Mouse (Mus musculus) lung, postnatal 0 days (tissue): Measurements from ENCODE around the gene Nnat. TPM values are rescaled to one million over a fixed set of nuclear protein-coding genes. Genes with fewer than 3 reads are reported as not detected.

Source experiments
- ATAC-seq: fragments of 200-750 bp; cut with Nextera tagmentation; 2 replicates; pipeline ENCODE4 v1.8.0; 2017; ENCODE audit warnings: moderate library complexity
- DNase-seq: peaks from one replicate; pipeline ENCODE4 v3.0.0-alpha.2; 2016; ENCODE audit warnings: low spot score
- H3K27ac ChIP-seq: fragments of 300-500 bp; sonication (generic); 2 replicates; pipeline ENCODE4 v1.5.1; 2014; ENCODE audit warnings: antibody characterized with exemption, mild to moderate bottlenecking, low read length, mixed read lengths
- H3K27me3 ChIP-seq: fragments of 300-500 bp; sonication (generic); replicated peaks from 2 replicates; pipeline ENCODE4 v1.6.1; 2014; ENCODE audit warnings: low read length, mixed read lengths; ENCODE audit not compliant: insufficient read depth
- H3K36me3 ChIP-seq: fragments of 300-500 bp; sonication (generic); 2 replicates; pipeline ENCODE4 v1.6.1; 2014; ENCODE audit warnings: low read length, mixed read lengths; ENCODE audit not compliant: insufficient read depth
- H3K4me1 ChIP-seq: fragments of 300-500 bp; sonication (generic); 2 replicates; pipeline ENCODE4 v1.6.1; 2014; ENCODE audit warnings: antibody characterized with exemption, low read depth, low read length, mixed read lengths; ENCODE audit not compliant: insufficient read depth
- H3K4me2 ChIP-seq: fragments of 300-500 bp; sonication (generic); replicated peaks from 2 replicates; pipeline ENCODE4 v1.6.1; 2014; ENCODE audit warnings: low read depth, mild to moderate bottlenecking, low read length, moderate library complexity, mixed read lengths
- H3K4me3 ChIP-seq: fragments of 300-500 bp; sonication (generic); 2 replicates; pipeline ENCODE4 v1.5.1; 2014; ENCODE audit warnings: low read depth, low read length
- H3K9ac ChIP-seq: fragments of 300-500 bp; sonication (generic); replicated peaks from 2 replicates; pipeline ENCODE4 v1.6.1; 2014; ENCODE audit warnings: low read depth, mild to moderate bottlenecking
- H3K9me3 ChIP-seq: fragments of 300-500 bp; sonication (generic); 2 replicates; pipeline ENCODE4 v1.6.1; 2016; ENCODE audit warnings: low read length, mixed read lengths
- CTCF ChIP-seq: IDR thresholded peaks from 2 replicates; pipeline ENCODE4 v1.5.1; 2016; ENCODE audit warnings: antibody characterized with exemption, mild to moderate bottlenecking
- EP300 ChIP-seq: IDR thresholded peaks from 2 replicates; pipeline ENCODE4 v1.6.1; 2016; ENCODE audit warnings: antibody characterized with exemption, mild to moderate bottlenecking, control low read depth
- WGBS: fragments of 180-500 bp; shearing (Covaris S2); extraction: QIAGEN DNeasy Blood & Tissue Kit; methylation state at CpG from one replicate; pipeline ENCODE4 v1.1.7; 2014; 5-methylcytosine and 5-hydroxymethylcytosine counted together
- polyA plus RNA-seq: library from polyadenylated mRNA; unstranded; fragments of >200 nt; fragmentation: Nextera tagmentation; extraction: Ambion mirVana; gene quantifications from 2 replicates; pipeline ENCODE4 v1.2.1, GENCODE M21; 2015

The Nnat gene
- polyA plus RNA-seq, 1 experiment from 2014 or later, result 101 TPM

DNA sequence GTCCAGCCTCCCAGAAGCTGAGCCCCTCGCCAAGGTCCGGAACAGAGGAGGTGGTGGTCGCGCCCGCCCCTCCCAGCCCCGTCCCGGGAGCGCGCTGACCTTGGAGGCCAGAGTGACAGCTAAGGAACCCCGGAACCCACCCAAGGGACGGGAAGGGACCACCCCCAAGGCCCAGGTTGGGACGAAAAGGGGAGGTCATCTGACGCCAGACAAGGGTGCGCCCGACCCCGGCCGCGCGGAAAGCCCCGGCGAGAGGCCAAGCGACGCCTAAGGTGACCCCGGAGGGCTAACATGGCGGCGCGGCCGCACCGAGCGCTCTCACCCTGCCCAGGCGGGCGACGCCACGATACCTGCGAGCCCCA, 6.0 kb downstream of the Nnat start:
- no peaks in the 10 kb centered on the region for H3K27me3 ChIP-seq
- ATAC-seq (peak; percentile 21; the same call in 1 of the 2 replicates), DNase-seq (no peak)
- WGBS, result under 1% methylated on average over 29 of the region's 35 CpGs
- peak overlapping the region; percentile 91 for H3K27ac ChIP-seq
- TF ChIP-seq EP300 (no peak), CTCF (no peak)
- no peaks in the 10 kb centered on the region for H3K36me3 ChIP-seq
- H3K9ac ChIP-seq, result peak overlapping the region; percentile 92
- peak overlapping the region; percentile 97 for H3K4me3 ChIP-seq
- peak overlapping the region; percentile 75 for H3K4me2 ChIP-seq
- H3K4me1 ChIP-seq, result peaks cover 7% of the 10 kb centered on the region; the same call in 1 of the 2 replicates
- H3K9me3 ChIP-seq, result no peaks in the 10 kb centered on the region; the same call in 1 of the 2 replicates

DNA sequence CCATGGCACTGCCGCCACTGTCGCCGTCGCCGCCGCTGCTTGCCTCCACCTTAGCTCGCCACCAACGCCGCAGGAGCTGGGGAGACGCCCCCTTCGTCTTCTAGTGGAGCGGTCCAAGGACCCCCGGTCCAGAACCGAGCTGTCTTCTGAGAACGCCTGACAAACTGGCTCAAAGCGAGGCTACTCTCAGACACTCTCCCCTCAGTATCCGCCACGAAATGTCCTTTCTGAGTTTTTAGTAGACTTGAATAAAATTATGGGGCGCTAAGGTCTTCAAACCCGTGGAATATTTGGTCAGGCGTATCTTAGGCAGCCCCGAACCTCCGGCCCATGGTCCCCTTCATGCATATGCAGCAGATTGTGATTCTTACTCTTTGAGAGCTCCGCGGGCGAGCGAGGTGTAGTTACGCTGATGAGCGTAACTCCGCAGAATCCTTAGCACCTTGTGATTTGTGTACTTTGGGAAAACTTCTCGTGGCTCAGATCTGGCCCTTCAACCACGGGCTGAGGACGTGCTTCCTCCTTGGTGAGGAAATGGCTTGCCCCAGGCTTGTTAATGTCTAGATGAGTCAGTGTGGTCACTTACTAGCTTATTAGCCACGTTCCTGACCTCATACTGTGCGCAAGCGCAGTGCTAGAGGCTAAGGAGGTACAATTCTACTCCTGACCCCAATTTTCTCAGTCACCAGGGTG, 6.5 kb downstream of the Nnat start:
- H3K4me2 ChIP-seq, result peak overlapping the region; percentile 75
- TF ChIP-seq CTCF (no peak), EP300 (peak; percentile 97)
- peak overlapping the region; percentile 92 for H3K9ac ChIP-seq
- WGBS, result under 1% methylated on average over 36 of the region's 36 CpGs
- H3K27ac ChIP-seq, result peak overlapping the region; percentile 91
- peak; percentile 94 for DNase-seq
- no peaks in the 10 kb centered on the region for H3K27me3 ChIP-seq
- H3K36me3 ChIP-seq, result no peaks in the 10 kb centered on the region
- H3K4me3 ChIP-seq, result peak overlapping the region; percentile 97
- H3K9me3 ChIP-seq, result no peaks in the 10 kb centered on the region
- H3K4me1 ChIP-seq, result peaks cover 7% of the 10 kb centered on the region; the same call in 1 of the 2 replicates
- ATAC-seq, result peak; percentile 87

DNA sequence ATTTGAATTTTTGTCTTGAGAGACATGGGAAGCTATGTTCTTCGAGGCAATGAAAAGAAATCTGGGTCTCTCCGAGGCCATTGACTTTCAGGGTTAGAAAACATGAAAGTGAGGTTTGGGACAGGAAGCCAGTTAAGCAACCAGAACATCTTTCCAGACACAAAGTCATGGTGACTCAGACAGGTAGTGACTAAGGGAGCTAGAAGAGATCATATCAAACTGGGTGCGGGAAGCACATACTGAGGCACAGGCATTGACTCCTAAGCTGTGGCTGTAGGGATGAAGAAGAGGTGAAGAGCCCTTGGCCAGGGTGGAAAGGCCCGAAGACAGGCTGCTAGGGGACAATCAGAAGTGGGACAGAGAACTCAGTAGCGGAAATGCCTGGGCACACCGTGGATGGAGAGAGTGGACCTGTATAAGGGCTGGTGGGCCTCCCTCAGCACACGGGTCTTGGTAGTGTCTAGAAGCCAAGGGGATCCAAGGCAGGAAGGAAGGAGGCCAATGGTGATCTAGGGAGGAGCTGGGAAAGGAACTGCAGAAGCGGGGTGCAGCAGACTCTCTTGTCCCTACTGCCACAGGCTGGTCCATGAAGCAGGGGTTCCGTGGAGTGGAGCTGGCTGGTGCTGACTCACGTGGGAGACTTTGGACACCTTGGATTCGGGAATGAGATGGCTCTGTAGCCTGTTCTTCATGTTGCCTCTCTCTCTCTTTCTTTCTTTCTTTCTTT, 7.5 kb downstream of the Nnat start:
- peak overlapping the region; percentile 92 for H3K9ac ChIP-seq
- peak overlapping the region; percentile 75 for H3K4me2 ChIP-seq
- TF ChIP-seq EP300 (no peak), CTCF (no peak)
- H3K27ac ChIP-seq, result peak overlapping the region; percentile 91; the same call in 1 of the 2 replicates
- H3K9me3 ChIP-seq, result no peaks in the 10 kb centered on the region
- WGBS, result 75% methylated on average over 11 of the region's 11 CpGs
- ATAC-seq (no peak), DNase-seq (peak; percentile 14)
- H3K36me3 ChIP-seq, result no peaks in the 10 kb centered on the region
- H3K27me3 ChIP-seq, result no peaks in the 10 kb centered on the region
- H3K4me3 ChIP-seq, result peak overlapping the region; percentile 97; the same call in 1 of the 2 replicates
- peaks cover 7% of the 10 kb centered on the region; the same call in 1 of the 2 replicates for H3K4me1 ChIP-seq

DNA sequence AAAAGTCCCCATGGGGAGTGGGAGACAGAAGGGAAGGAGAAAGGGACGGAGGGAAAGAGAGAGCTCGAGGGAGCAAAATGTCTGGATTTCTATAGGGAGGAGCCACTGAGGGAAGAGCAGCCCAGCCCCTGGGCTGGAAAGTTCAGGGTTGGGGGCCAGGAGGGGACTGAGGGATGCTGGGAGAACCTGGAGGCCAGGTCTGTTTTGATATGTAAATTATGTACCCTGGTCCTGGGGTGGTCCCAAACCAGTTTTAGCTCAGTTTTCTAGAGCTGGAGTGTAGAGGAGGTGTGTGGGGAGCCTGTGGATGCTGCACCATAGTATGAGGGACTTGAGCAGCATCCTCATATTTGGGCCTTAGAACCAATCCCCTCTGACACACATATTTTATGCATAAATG, 9.0 kb downstream of the Nnat start:
- Histone ChIP-seq H3K9ac (no peak overlapping the region), H3K27ac (no peak overlapping the region), H3K36me3 (no peaks in the 10 kb centered on the region), H3K4me2 (no peak overlapping the region), H3K9me3 (no peaks in the 10 kb centered on the region), H3K4me3 (no peak overlapping the region), H3K4me1 (peaks cover 7% of the 10 kb centered on the region; the same call in 1 of the 2 replicates), H3K27me3 (no peaks in the 10 kb centered on the region)
- DNase-seq (no peak), ATAC-seq (no peak)
- TF ChIP-seq CTCF (no peak), EP300 (no peak)
- 36% methylated on average over 2 of the region's 2 CpGs for WGBS

DNA sequence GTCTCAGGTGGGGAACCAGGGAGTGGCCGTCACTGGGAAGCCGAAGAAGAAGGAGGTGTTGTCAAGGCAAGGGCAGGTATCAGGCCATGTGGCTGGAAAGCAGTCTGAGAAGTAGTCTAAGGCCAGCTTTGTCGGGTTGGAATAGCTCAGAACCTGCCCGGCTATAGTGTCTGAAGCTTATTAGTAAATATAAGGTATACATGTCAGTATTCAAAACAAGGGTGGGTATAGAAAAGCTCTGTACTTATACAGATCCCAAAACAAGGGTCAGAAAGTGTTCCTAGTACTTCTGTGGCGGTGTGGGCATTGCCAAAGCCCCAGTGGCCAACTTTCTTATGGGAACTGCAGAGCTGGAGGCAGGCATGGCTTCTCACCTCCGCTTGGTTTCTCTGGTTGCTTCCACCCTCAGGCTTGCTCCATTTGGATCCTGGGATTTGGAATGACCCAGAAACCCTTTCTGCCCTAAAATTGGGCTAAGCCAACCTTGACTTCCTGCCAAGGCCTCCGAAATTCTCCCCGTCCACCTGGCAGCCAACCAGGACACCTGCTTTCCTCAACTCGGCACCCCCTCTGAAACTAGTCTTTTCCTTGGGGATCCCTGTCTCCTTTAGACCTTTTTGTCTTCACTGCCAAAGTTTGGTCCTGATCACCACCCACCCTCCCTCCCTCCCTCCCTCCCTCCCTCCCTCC, 10.1 kb downstream of the Nnat start:
- peaks cover 7% of the 10 kb centered on the region; the same call in 1 of the 2 replicates for H3K4me1 ChIP-seq
- H3K27ac ChIP-seq, result no peak overlapping the region
- H3K4me2 ChIP-seq, result no peak overlapping the region
- ATAC-seq (no peak), DNase-seq (no peak)
- H3K36me3 ChIP-seq, result no peaks in the 10 kb centered on the region
- H3K27me3 ChIP-seq, result no peaks in the 10 kb centered on the region
- no peaks in the 10 kb centered on the region for H3K9me3 ChIP-seq
- no peak for TF ChIP-seq CTCF
- no peak for TF ChIP-seq EP300
- no peak overlapping the region for H3K9ac ChIP-seq
- WGBS, result 57% methylated on average over 9 of the region's 9 CpGs
- H3K4me3 ChIP-seq, result no peak overlapping the region
